Mouse (Mus musculus): Measurements from ENCODE around the gene Gpc2. TPM values are rescaled to one million over a fixed set of nuclear protein-coding genes. Genes with fewer than 3 reads are reported as not detected.

Gpc2 gene
- total and polyA plus RNA-seq, 3 experiments: 0.04 TPM; not detected in 2

- TF ChIP-seq USF1 (IDR thresholded peaks at IDR 0.05; ENCODE audit: low read depth, low read length): no peak
Observed at GRCm38 (mm10) chr5:138271232-138271631, 8.6 kb downstream of the Gpc2 start (continued).

- no peak overlapping the region for H3K27ac ChIP-seq (ENCODE audit: control insufficient read depth, low read depth, low read length)
- no peak for DNase-seq (ENCODE audit: low read depth, low spot score)
- peaks cover 0 to 8% of the 10 kb centered on the region in 2 experiments; a peak in 2 of 4 replicates for H3K36me3 ChIP-seq (ENCODE audit: control insufficient read depth in 1 of 2, insufficient read depth in 2 of 2, low read length in 2 of 2)
- H3K9me3 ChIP-seq (replicated peaks; ENCODE audit: insufficient read depth, low read length): no peaks in the 10 kb centered on the region
- no peak overlapping the region for H3K9ac ChIP-seq (ENCODE audit: control insufficient read depth, low read depth, low read length, poor library complexity, severe bottlenecking)
- TF ChIP-seq EP300 (IDR thresholded peaks at IDR 0.05; ENCODE audit: low read depth in 1 of 2, low read length in 2 of 2) (no peak), ELF1 (IDR thresholded peaks at IDR 0.05; ENCODE audit: low read depth, low read length) (no peak), KAT2A (conservative IDR thresholded peaks at IDR 0.05; ENCODE audit: low read depth, low read length) (no peak), ZNF384 (IDR thresholded peaks at IDR 0.05; ENCODE audit: low read depth, low read length) (no peak)
- H3K4me3 ChIP-seq (ENCODE audit: control insufficient read depth in 1 of 2, insufficient read depth in 1 of 2, low read depth in 2 of 2, low read length in 2 of 2): no peak overlapping the region
- H3K27me3 ChIP-seq (ENCODE audit: control insufficient read depth in 1 of 2, insufficient read depth in 2 of 2, low read length in 2 of 2): no peaks in the 10 kb centered on the region; a peak in 2 of 4 replicates
- peaks cover 6% of the 10 kb centered on the region for H3K79me2 ChIP-seq (ENCODE audit: control insufficient read depth, insufficient read depth, low read length, poor library complexity)
- peaks cover 0 to 5% of the 10 kb centered on the region in 2 experiments; a peak in 1 of 4 replicates for H3K4me1 ChIP-seq (ENCODE audit: control insufficient read depth in 1 of 2, insufficient read depth in 2 of 2, low read length in 2 of 2)
Observed at GRCm38 (mm10) chr5:138268980-138269379, 10.8 kb downstream of the Gpc2 start.

- Histone ChIP-seq H3K79me2 (ENCODE audit: control insufficient read depth, insufficient read depth, low read length, poor library complexity) (peaks cover 23% of the 10 kb centered on the region), H3K9ac (ENCODE audit: control insufficient read depth, low read depth, low read length, poor library complexity, severe bottlenecking) (no peak overlapping the region), H3K4me3 (ENCODE audit: control insufficient read depth in 1 of 2, insufficient read depth in 1 of 2, low read depth in 2 of 2, low read length in 2 of 2) (no peak overlapping the region), H3K27me3 (ENCODE audit: control insufficient read depth in 1 of 2, insufficient read depth in 2 of 2, low read length in 2 of 2) (no peaks in the 10 kb centered on the region; a peak in 2 of 4 replicates), H3K27ac (ENCODE audit: control insufficient read depth, low read depth, low read length) (no peak overlapping the region), H3K4me1 (ENCODE audit: control insufficient read depth in 1 of 2, insufficient read depth in 2 of 2, low read length in 2 of 2) (peaks cover 0 to 13% of the 10 kb centered on the region in 2 experiments; a peak in 2 of 4 replicates), H3K36me3 (ENCODE audit: control insufficient read depth in 1 of 2, insufficient read depth in 2 of 2, low read length in 2 of 2) (peaks cover 0 to 8% of the 10 kb centered on the region in 2 experiments; a peak in 3 of 4 replicates), H3K9me3 (replicated peaks; ENCODE audit: insufficient read depth, low read length) (no peaks in the 10 kb centered on the region)
- no peak for DNase-seq (ENCODE audit: low read depth, low spot score)
- TF ChIP-seq ELF1 (IDR thresholded peaks at IDR 0.05; ENCODE audit: low read depth, low read length): no peak
- no peak for TF ChIP-seq ZNF384 (IDR thresholded peaks at IDR 0.05; ENCODE audit: low read depth, low read length)
- no peak for TF ChIP-seq CHD1 (IDR thresholded peaks at IDR 0.05; ENCODE audit: low read depth, low read length)
- TF ChIP-seq HCFC1 (IDR thresholded peaks at IDR 0.05; ENCODE audit: low read depth, low read length): no peak
- no peak for TF ChIP-seq BHLHE40 (IDR thresholded peaks at IDR 0.05; ENCODE audit: borderline replicate concordance, low read depth, low read length)
- no peak for TF ChIP-seq MYB (IDR thresholded peaks at IDR 0.05; ENCODE audit: low read depth, low read length)
- no peak for TF ChIP-seq RCOR1 (IDR thresholded peaks at IDR 0.05; ENCODE audit: low read depth, low read length)
- no peak for TF ChIP-seq CTCF (IDR thresholded peaks at IDR 0.05 in 2 of 3, conservative IDR thresholded peaks at IDR 0.05 in 1 of 3; ENCODE audit: control insufficient read depth in 1 of 3, insufficient read depth in 1 of 3, low read depth in 2 of 3, low read length in 3 of 3, poor library complexity in 1 of 3, severe bottlenecking in 1 of 3)
- TF ChIP-seq MXI1 (IDR thresholded peaks at IDR 0.05; ENCODE audit: low read depth, low read length): no peak
- no peak for TF ChIP-seq JUND (IDR thresholded peaks at IDR 0.05; ENCODE audit: low read depth, low read length)
- TF ChIP-seq MAZ (IDR thresholded peaks at IDR 0.05; ENCODE audit: low read depth, low read length): no peak
- TF ChIP-seq NELFE (IDR thresholded peaks at IDR 0.05; ENCODE audit: low read depth, low read length): no peak
- no peak for TF ChIP-seq TAL1 (IDR thresholded peaks at IDR 0.05; ENCODE audit: low read length)
- TF ChIP-seq NRF1 (IDR thresholded peaks at IDR 0.05; ENCODE audit: insufficient read depth, low read depth, low read length, poor library complexity, severe bottlenecking): no peak
- no peak for TF ChIP-seq POLR2AphosphoS5 (IDR thresholded peaks at IDR 0.05; ENCODE audit: borderline replicate concordance, low read depth, low read length)
- TF ChIP-seq POLR2AphosphoS2 (IDR thresholded peaks at IDR 0.05; ENCODE audit: low read length): no peak
- no peak for TF ChIP-seq SIN3A (IDR thresholded peaks at IDR 0.05; ENCODE audit: low read length)
- TF ChIP-seq ETS1 (IDR thresholded peaks at IDR 0.05; ENCODE audit: low read depth, low read length): no peak
- TF ChIP-seq POLR2A (IDR thresholded peaks at IDR 0.05; ENCODE audit: control insufficient read depth in 1 of 2, insufficient read depth in 1 of 2, low read depth in 1 of 2, low read length in 2 of 2, poor library complexity in 1 of 2): no peak
- no peak for TF ChIP-seq MYC (IDR thresholded peaks at IDR 0.05; ENCODE audit: low read depth, low read length)
Observed at GRCm38 (mm10) chr5:138267114-138267513, 12.7 kb downstream of the Gpc2 start.
